In genomic region chr5:140248101-140248500, GRCm38 (mm10) we compare ENCODE assay signal across 24 mouse cellular contexts.
DNase-seq lines count a peak whose midpoint lies in the region; ATAC-seq and TF ChIP-seq lines count a peak whose summit lies in the region.
"Had no signal": no experiment of that assay in that cellular context is flagged by ENCODE, and none has a peak within 500 bp of the region (broad histone marks: within the 10 kb centered on the region; RNA-seq: fewer than 3 reads in every experiment).

No protein-coding gene starts in this region.

- H3K27me3 ChIP-seq in lung, postnatal 0 days (replicated peaks; ENCODE audit: insufficient read depth, low read length) = no peaks in the 10 kb centered on the region
- no peaks in the 10 kb centered on the region for H3K27me3 ChIP-seq in stomach, postnatal 0 days (ENCODE audit: control insufficient read depth, insufficient read depth, low read length)
- H3K27me3 ChIP-seq in liver, embryonic 12.5 days (replicated peaks) = no peaks in the 10 kb centered on the region
- H3K27me3 ChIP-seq: CH12.LX; hindbrain, embryonic 12.5 days; hindbrain, embryonic 15.5 days; Patski had no signal

- WGBS in lung, postnatal 0 days = 85% methylated on average over 2 of the region's 2 CpGs
- 78% methylated on average over 2 of the region's 2 CpGs for WGBS in lung, adult 2 months
- 66% methylated on average over 2 of the region's 2 CpGs for WGBS in stomach, postnatal 0 days
- 79% methylated on average over 2 of the region's 2 CpGs for WGBS in liver, embryonic 12.5 days (ENCODE audit: insufficient replicate concordance)

- no peak for TF ChIP-seq POLR2A in lung, adult 2 months (IDR thresholded peaks at IDR 0.05; ENCODE audit: borderline replicate concordance, extremely low read depth, low read depth, low read length)

- no peaks in the 10 kb centered on the region for H3K9me3 ChIP-seq in lung, postnatal 0 days (ENCODE audit: low read length)
- no peaks in the 10 kb centered on the region for H3K9me3 ChIP-seq in stomach, postnatal 0 days (ENCODE audit: control insufficient read depth, low read length)
- no peaks in the 10 kb centered on the region for H3K9me3 ChIP-seq in liver, embryonic 12.5 days (replicated peaks)
- H3K9me3 ChIP-seq: forebrain, embryonic 10.5 days; G1E; hindbrain, embryonic 12.5 days; hindbrain, embryonic 15.5 days had no signal

- no peaks in the 10 kb centered on the region for H3K36me3 ChIP-seq in lung, postnatal 0 days (ENCODE audit: insufficient read depth, low read length)
- no peaks in the 10 kb centered on the region for H3K36me3 ChIP-seq in stomach, postnatal 0 days (ENCODE audit: control insufficient read depth, insufficient read depth, low read length)
- peaks cover 23% of the 10 kb centered on the region for H3K36me3 ChIP-seq in liver, embryonic 12.5 days
- H3K36me3 ChIP-seq: hindbrain, embryonic 15.5 days had no signal

- no peaks in the 10 kb centered on the region for H3K4me1 ChIP-seq in lung, postnatal 0 days (ENCODE audit: insufficient read depth, low read depth, low read length)
- no peaks in the 10 kb centered on the region for H3K4me1 ChIP-seq in lung, adult 2 months (ENCODE audit: control insufficient read depth, insufficient read depth, low read length)
- no peaks in the 10 kb centered on the region for H3K4me1 ChIP-seq in stomach, postnatal 0 days (replicated peaks; ENCODE audit: control insufficient read depth, insufficient read depth)
- no peaks in the 10 kb centered on the region for H3K4me1 ChIP-seq in liver, embryonic 12.5 days
- H3K4me1 ChIP-seq: hindbrain, embryonic 15.5 days had no signal

- ATAC-seq in lung, postnatal 0 days = no peak
- ATAC-seq in stomach, postnatal 0 days (ENCODE audit: low FRiP score, low TSS enrichment) = no peak
- no peak for ATAC-seq in liver, embryonic 12.5 days
- ATAC-seq: forebrain, embryonic 14.5 days; forebrain, postnatal 0 days; Patski had no signal

- H3K4me2 ChIP-seq in lung, postnatal 0 days (replicated peaks; ENCODE audit: low read depth, low read length) = no peak overlapping the region
- H3K4me2 ChIP-seq in stomach, postnatal 0 days (replicated peaks; ENCODE audit: low read depth) = no peak overlapping the region
- no peak overlapping the region for H3K4me2 ChIP-seq in liver, embryonic 12.5 days
- H3K4me2 ChIP-seq: heart, embryonic 11.5 days; hindbrain, embryonic 12.5 days; hindbrain, embryonic 15.5 days had no signal

- TF ChIP-seq CTCF in lung, postnatal 0 days (IDR thresholded peaks at IDR 0.05) = 0 out of 2 replicates have a peak, but pooled peaks have one; percentile 6
- TF ChIP-seq CTCF in lung, adult 2 months (IDR thresholded peaks at IDR 0.05; ENCODE audit: insufficient read depth, low read length) = no peak
- 0 out of 2 replicates have a peak, but pooled peaks have one; percentile 11 for TF ChIP-seq CTCF in stomach, postnatal 0 days (IDR thresholded peaks at IDR 0.05; ENCODE audit: low read depth)

- no peak overlapping the region for H3K27ac ChIP-seq in lung, postnatal 0 days (ENCODE audit: low read length)
- no peak overlapping the region for H3K27ac ChIP-seq in stomach, postnatal 0 days (replicated peaks)
- H3K27ac ChIP-seq in liver, embryonic 12.5 days = no peak overlapping the region
- H3K27ac ChIP-seq: forebrain, embryonic 10.5 days; gastrocnemius, adult 2 months; hindbrain, embryonic 12.5 days; hindbrain, embryonic 15.5 days had no signal

- H3K9ac ChIP-seq in lung, postnatal 0 days (replicated peaks; ENCODE audit: low read depth) = no peak overlapping the region
- H3K9ac ChIP-seq in stomach, postnatal 0 days (ENCODE audit: low read length) = no peak overlapping the region
- no peak overlapping the region for H3K9ac ChIP-seq in liver, embryonic 12.5 days
- H3K9ac ChIP-seq: forebrain, postnatal 0 days; hindbrain, embryonic 12.5 days; hindbrain, embryonic 15.5 days had no signal

- DNase-seq in lung, postnatal 0 days (ENCODE audit: low spot score) = no peak
- DNase-seq in lung, adult 2 months = no peak
- no peak for DNase-seq in stomach, postnatal 0 days (ENCODE audit: low spot score)
- DNase-seq in thymus, postnatal 14 days = peak; percentile 59
- no peak for DNase-seq in urinary bladder, postnatal 10 days (ENCODE audit: low spot score)
- DNase-seq: adrenal gland, postnatal 10 days; adrenal gland, postnatal 36 days; B cell, adult 2 months; cerebellum, adult 18-20 months; cerebellum, adult 9-10 months; cerebellum, postnatal 14 days; forebrain, postnatal 0 days; gastrocnemius, adult 2 months; gastrocnemius, postnatal 14 days; heart, adult 11 months had no signal

- H3K4me3 ChIP-seq in lung, postnatal 0 days (ENCODE audit: low read depth, low read length) = no peak overlapping the region
- no peak overlapping the region for H3K4me3 ChIP-seq in lung, adult 2 months (replicated peaks; ENCODE audit: extremely low read depth, low read depth, low read length)
- no peak overlapping the region for H3K4me3 ChIP-seq in stomach, postnatal 0 days (ENCODE audit: low read depth, low read length)
- no peak overlapping the region for H3K4me3 ChIP-seq in liver, embryonic 12.5 days
- H3K4me3 ChIP-seq: forebrain, embryonic 10.5 days; gastrocnemius, adult 2 months; hindbrain, embryonic 12.5 days; hindbrain, embryonic 15.5 days had no signal

- TF ChIP-seq EP300 in lung, postnatal 0 days (IDR thresholded peaks at IDR 0.05) = no peak
- no peak for TF ChIP-seq EP300 in stomach, postnatal 0 days (optimal IDR thresholded peaks at IDR 0.05)
